Mouse (Mus musculus) forebrain, embryonic 13.5 days (tissue): Measurements from ENCODE around the gene Phkg1. TPM values are rescaled to one million over a fixed set of nuclear protein-coding genes. Genes with fewer than 3 reads are reported as not detected.
"Not testable (repeated sequence)": the region's sequence is repeated elsewhere in the genome, so short reads cannot be mapped to it uniquely, and the experiment has no call there.

Experiments
- ATAC-seq: fragments of 200-750 bp; cut with Nextera tagmentation; 2 replicates; pipeline ENCODE4 v1.8.0; 2017
- H3K27ac ChIP-seq: fragments of 300-500 bp; sonication (generic); 2 replicates; pipeline ENCODE4 v1.5.1; 2015; ENCODE audit warnings: inconsistent platforms, mild to moderate bottlenecking, moderate library complexity
- H3K27me3 ChIP-seq: fragments of 300-500 bp; sonication (generic); 2 replicates; pipeline ENCODE4 v1.6.1; 2015; ENCODE audit warnings: mild to moderate bottlenecking, inconsistent platforms
- H3K36me3 ChIP-seq: fragments of 300-500 bp; sonication (generic); 2 replicates; pipeline ENCODE4 v1.6.1; 2015; ENCODE audit warnings: mild to moderate bottlenecking, inconsistent platforms; ENCODE audit not compliant: poor library complexity, severe bottlenecking
- H3K4me1 ChIP-seq: fragments of 300-500 bp; sonication (generic); 2 replicates; pipeline ENCODE4 v1.6.1; 2015; ENCODE audit warnings: inconsistent platforms
- H3K4me2 ChIP-seq: fragments of 300-500 bp; sonication (generic); 2 replicates; pipeline ENCODE4 v1.6.1; 2015; ENCODE audit warnings: inconsistent platforms, mild to moderate bottlenecking, moderate library complexity
- H3K4me3 ChIP-seq: fragments of 300-500 bp; sonication (generic); 2 replicates; pipeline ENCODE4 v1.5.1; 2015; ENCODE audit warnings: mild to moderate bottlenecking, inconsistent platforms
- H3K9ac ChIP-seq: fragments of 300-500 bp; sonication (generic); 2 replicates; pipeline ENCODE4 v1.6.1; 2015; ENCODE audit warnings: mild to moderate bottlenecking, inconsistent platforms
- H3K9me3 ChIP-seq: fragments of 300-500 bp; sonication (generic); replicated peaks from 2 replicates; pipeline ENCODE4 v1.6.1; 2016; ENCODE audit warnings: inconsistent platforms
- WGBS: fragments of 180-500 bp; shearing (Covaris S2); methylation state at CpG from one replicate; pipeline ENCODE4 v1.1.7; 2015; 5-methylcytosine and 5-hydroxymethylcytosine counted together
- polyA plus RNA-seq: library from polyadenylated mRNA; unstranded; fragments of >200 nt; fragmentation: Nextera tagmentation; extraction: Ambion mirVana; gene quantifications from 2 replicates; pipeline ENCODE4 v1.2.1, GENCODE M21; 2015

Phkg1 gene
- polyA plus RNA-seq, 1 experiment from 2014 or later: 0.27 TPM

DNA sequence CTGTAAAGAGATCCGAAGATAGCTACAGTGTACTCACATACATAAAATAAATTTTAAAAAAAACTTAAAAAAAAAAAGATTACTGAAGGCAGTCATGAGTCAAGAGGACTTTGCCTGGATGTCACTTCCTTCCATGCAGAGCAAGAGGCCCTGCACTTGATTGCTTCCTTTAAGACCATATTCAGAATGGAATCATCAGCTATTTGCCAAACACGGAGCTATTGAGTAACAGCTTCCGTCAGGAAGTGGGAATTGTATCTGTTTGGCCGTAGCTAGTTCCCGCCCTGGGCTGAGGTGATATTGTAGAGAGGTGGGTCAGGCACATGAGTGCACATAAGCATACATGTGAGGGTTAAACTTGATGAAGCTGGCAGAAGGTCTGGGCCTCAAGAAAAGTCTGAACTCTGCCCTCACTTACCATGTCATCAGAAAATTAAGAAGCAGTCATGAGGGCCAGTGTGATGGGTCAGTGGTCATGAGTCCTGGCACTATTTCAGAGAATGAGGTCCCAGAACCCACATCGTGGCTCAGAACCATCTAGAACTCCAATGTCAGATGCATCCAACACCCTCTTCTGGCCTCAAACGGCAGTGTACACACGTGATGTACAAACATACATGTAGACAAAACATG, 26.6 kb upstream of the Phkg1 start:
- no peaks in the 10 kb centered on the region for H3K9me3 ChIP-seq
- no peak overlapping the region for H3K4me2 ChIP-seq
- no peaks in the 10 kb centered on the region for H3K4me1 ChIP-seq
- no peak overlapping the region for H3K27ac ChIP-seq
- no peaks in the 10 kb centered on the region for H3K36me3 ChIP-seq
- no peak overlapping the region for H3K4me3 ChIP-seq
- 92% methylated on average over 8 of the region's 8 CpGs for WGBS
- no peaks in the 10 kb centered on the region for H3K27me3 ChIP-seq
- ATAC-seq: no peak
- H3K9ac ChIP-seq: no peak overlapping the region

DNA sequence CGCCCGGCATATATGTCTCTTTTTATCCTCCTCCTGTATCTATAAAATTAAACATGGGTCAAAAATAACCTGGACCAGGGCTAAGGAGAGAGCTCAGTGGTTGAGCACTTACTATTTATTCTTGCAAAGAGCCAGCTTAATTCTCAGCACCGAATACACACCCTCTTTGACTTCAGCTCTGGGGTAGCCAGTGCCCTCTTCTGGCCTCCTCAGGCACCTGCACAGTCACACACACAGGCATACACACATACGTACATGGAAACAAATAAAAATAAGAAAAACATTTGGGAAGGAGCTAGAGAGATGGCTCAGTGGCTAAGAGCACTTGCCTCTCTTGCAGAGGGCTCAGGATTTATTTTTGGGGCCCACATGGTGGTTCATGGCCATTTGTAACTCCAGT, 23.6 kb upstream of the Phkg1 start:
- Histone ChIP-seq H3K27ac (no peak overlapping the region), H3K9me3 (no peaks in the 10 kb centered on the region), H3K4me3 (no peak overlapping the region), H3K36me3 (no peaks in the 10 kb centered on the region), H3K4me2 (no peak overlapping the region), H3K9ac (no peak overlapping the region), H3K27me3 (no peaks in the 10 kb centered on the region), H3K4me1 (no peaks in the 10 kb centered on the region)
- ATAC-seq: no peak
- 94% methylated on average over 4 of the region's 4 CpGs for WGBS

DNA sequence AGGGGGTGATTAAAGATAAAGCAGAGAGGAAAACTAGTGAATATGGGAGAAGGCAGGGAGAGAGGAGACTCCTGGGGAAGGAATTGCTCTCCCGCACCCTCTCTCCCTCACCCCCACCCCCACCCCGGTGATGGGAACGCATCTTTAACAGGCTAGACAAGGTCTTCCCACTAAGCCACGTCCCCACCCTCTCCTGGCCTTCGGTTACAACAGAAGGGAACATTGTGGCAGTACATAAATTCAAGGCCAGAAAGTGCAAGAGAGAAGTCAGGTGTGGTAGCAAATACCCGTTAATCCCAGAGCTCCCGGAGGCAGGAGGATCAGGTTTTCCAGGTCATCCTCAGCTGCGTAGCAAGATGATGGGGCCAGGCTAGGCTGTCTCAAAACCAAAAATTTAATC, 21.0 kb upstream of the Phkg1 start:
- H3K9ac ChIP-seq: no peak overlapping the region
- no peak for ATAC-seq
- WGBS: 78% methylated on average over 8 of the region's 8 CpGs
- H3K36me3 ChIP-seq: no peaks in the 10 kb centered on the region
- no peak overlapping the region for H3K4me3 ChIP-seq
- no peak overlapping the region for H3K4me2 ChIP-seq
- H3K27ac ChIP-seq: no peak overlapping the region
- no peaks in the 10 kb centered on the region for H3K27me3 ChIP-seq
- H3K9me3 ChIP-seq: no peaks in the 10 kb centered on the region
- H3K4me1 ChIP-seq: no peaks in the 10 kb centered on the region

DNA sequence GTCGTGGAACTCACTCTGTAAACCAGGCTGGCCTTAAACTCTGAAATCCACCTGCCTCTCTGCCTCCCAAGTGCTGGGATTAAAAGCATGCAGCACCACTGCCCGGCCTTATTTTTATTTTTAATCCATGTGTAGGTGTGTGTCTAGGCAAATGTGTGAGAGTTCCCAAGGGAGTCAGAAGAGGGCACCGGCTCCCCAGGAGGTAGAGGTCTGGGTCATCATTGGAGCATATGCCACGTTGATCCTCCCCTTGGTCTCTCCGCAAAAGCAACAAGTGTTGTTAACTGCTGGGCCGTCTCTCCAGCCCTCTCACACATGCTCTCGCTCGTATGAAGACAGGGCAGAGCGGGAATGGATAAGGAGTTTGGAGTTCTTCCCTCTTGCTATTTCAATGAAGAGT, 20.4 kb upstream of the Phkg1 start:
- H3K4me1 ChIP-seq: no peaks in the 10 kb centered on the region
- no peak overlapping the region for H3K9ac ChIP-seq
- 89% methylated on average over 9 of the region's 9 CpGs for WGBS
- H3K27me3 ChIP-seq: no peaks in the 10 kb centered on the region
- no peak overlapping the region for H3K4me3 ChIP-seq
- no peaks in the 10 kb centered on the region for H3K36me3 ChIP-seq
- H3K27ac ChIP-seq: no peak overlapping the region
- H3K4me2 ChIP-seq: no peak overlapping the region
- H3K9me3 ChIP-seq: no peaks in the 10 kb centered on the region
- no peak for ATAC-seq

DNA sequence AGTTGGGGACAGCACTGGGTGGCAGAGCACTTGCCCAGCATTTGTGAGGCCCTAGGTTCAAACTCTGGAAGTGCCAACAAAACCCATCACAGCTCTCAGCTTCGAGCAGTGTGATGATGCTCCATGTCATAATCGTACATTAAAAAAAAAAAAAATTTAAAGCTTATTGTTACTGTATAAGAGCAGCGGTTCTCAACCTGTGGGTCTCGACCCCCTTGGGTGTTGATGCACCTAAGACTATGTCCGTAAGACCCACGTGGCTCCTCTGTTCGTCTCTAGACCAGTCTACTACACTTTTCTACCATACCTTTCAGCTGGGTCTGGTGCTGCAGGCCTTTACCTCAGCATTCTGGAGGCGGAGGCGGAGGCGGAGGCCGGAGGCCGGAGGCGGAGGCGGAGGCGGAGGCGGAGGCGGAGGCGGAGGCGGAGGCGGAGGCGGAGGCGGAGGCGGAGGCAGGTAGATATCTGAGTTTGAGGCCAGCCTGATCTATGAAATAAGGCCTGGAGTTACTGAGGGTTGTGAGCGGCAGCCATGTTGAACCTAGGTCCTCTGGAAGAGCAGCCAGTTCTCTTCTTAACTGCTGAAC, 19.8 kb upstream of the Phkg1 start:
- H3K4me1 ChIP-seq: no peaks in the 10 kb centered on the region
- H3K27ac ChIP-seq: no peak overlapping the region
- H3K4me2 ChIP-seq: no peak overlapping the region
- H3K4me3 ChIP-seq: no peak overlapping the region
- no peaks in the 10 kb centered on the region for H3K36me3 ChIP-seq
- H3K27me3 ChIP-seq: no peaks in the 10 kb centered on the region
- no peak for ATAC-seq
- H3K9ac ChIP-seq: no peak overlapping the region
- no peaks in the 10 kb centered on the region for H3K9me3 ChIP-seq
- WGBS: 90% methylated on average over 24 of the region's 24 CpGs

DNA sequence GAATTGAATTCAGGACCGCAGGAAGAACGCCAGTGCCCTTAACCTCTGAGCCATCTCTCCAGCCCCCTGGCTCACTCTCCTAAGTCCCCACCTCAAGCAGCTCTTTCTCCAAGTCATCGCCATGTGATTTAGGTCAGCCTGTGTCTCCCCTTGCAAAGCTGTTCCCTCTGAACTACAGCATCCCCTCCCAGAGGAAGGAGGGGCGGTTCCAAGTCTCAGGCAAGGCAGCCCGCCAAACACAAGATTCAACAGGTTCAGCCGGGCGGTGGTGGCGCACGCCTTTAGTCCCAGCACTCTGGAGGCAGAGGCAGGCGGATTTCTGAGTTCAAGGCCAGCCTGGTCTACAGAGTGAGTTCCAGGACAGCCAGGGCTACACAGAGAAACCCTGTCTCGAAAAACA, 17.1 kb upstream of the Phkg1 start:
- not testable (repeated sequence) for H3K4me2 ChIP-seq
- 89% methylated on average over 11 of the region's 11 CpGs for WGBS

DNA sequence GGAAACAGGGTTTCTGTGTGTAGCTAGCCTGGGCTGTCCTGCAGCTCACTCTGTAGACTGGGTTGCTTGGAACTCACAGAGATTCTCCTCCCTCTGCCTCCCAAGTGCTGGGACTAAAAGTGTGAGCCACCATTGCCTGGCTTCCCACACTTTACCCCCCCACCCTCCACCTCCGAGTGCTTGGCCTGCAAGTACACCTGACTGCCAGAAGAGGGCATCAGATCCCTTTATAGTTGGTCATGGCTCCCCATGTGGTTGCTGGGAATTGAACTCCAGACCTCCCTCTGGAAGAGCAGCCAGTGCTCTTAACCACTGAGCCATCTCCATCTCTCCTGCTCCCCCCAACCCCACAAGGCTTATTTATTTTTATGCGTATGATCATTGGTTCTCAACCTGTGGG, 15.7 kb upstream of the Phkg1 start:
- no peak for ATAC-seq
- WGBS: 40% methylated on average over 2 of the region's 2 CpGs
- H3K27ac ChIP-seq: no peak overlapping the region
- no peak overlapping the region for H3K9ac ChIP-seq
- no peaks in the 10 kb centered on the region for H3K27me3 ChIP-seq
- no peak overlapping the region for H3K4me2 ChIP-seq
- no peak overlapping the region for H3K4me3 ChIP-seq
- no peaks in the 10 kb centered on the region for H3K36me3 ChIP-seq
- no peaks in the 10 kb centered on the region for H3K9me3 ChIP-seq
- peaks cover 4% of the 10 kb centered on the region for H3K4me1 ChIP-seq

More for the DNA sequence above, 17.1 kb upstream of the Phkg1 start:
- ATAC-seq, H3K27me3 ChIP-seq, H3K4me3 ChIP-seq, H3K4me1 ChIP-seq, H3K36me3 ChIP-seq, H3K9me3 ChIP-seq, H3K27ac ChIP-seq, H3K9ac ChIP-seq: not testable (repeated sequence)

DNA sequence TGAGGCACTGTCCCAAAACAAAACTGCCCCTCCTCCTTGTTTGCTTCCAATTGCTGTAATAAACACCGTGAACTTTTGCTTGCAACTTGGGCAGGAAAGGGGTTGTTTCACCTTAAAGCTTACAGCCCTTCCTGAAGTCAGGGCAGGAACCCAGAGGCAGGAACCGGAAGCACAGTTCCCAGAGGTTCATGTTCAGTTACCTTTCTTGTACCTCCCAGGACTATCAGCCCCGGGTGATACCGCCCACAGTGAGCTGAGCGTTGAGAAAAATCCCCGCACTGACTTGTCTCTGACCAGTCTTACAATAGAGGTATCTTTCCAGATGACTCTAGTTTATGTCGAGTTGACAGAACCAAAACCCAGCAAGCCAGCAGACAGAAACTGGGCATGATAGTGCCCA, 11.2 kb upstream of the Phkg1 start:
- no peak overlapping the region for H3K9ac ChIP-seq
- peak overlapping the region; percentile 81; the same call in 1 of the 2 replicates for H3K4me2 ChIP-seq
- no peaks in the 10 kb centered on the region for H3K9me3 ChIP-seq
- no peak overlapping the region for H3K27ac ChIP-seq
- H3K36me3 ChIP-seq: no peaks in the 10 kb centered on the region
- H3K4me1 ChIP-seq: peaks cover 8% of the 10 kb centered on the region
- no peaks in the 10 kb centered on the region for H3K27me3 ChIP-seq
- no peak overlapping the region for H3K4me3 ChIP-seq
- whole genome bisulfite sequencing: 86% methylated on average over 7 of the region's 7 CpGs
- no peak for ATAC-seq

DNA sequence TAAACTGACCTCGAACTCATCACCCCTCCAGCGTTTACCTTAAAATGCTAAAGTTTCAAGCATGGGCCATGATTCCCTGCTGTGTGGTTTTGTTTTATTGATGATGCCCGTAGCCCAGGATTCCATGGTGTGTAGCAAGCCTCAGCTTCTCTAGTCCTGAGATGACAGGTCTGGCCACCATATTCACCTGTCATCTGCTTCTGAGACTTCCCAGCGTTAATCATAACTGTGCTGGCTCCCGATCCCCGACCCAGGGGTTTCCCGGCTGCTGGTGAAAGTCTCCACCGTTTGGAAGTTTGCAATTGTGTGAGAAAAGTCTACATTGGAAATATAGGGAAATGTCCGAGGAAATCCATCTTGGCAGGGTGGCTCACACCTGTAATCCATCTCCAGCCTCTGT, 10.8 kb upstream of the Phkg1 start:
- WGBS: 76% methylated on average over 9 of the region's 9 CpGs
- ATAC-seq: no peak
- peak overlapping the region; percentile 91; the same call in 1 of the 2 replicates for H3K27ac ChIP-seq

DNA sequence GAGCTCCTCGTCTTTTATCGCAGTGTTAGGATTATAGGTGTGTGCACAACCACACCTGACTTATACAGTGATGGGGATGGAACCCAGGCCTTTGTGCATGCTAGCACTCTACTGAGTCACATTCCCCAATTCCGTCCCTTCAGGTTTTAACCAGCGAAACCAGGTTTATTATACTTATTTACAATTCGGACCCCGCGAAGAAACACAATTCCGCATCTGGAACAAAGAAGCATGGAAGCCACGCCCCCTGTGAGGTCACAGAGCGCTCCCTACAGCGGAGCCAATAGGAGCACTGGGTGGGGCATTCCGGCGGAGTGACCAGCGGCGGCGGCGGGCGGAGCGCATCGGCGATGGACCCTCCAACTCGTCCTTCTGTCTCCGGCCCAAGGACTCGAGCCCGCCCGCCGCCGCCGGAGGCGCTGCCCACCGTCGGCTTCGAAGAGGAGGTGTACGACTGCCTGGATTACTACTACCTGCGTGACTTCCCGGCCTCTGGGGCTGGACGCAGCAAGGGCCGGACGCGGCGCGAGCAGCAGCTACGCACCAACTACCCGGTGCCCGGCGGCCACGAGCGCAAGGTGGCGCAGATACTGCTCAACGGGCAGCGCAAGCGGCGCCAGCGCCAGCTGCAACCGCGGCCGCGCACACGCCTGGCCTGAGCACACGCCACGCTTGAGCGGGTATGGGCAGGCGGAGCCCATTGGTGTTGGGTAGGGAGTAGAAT, 10.1 kb upstream of the Phkg1 start, which contains the start of gene Nupr1l:
Gene Nupr1l (plus strand): TSS at position 299 of the 724 bp plus-strand sequence.
- Histone ChIP-seq H3K4me1 (peaks cover 8% of the 10 kb centered on the region), H3K27ac (peak within 1 kb of the TSS; percentile 91), H3K4me2 (peak within 1 kb of the TSS; percentile 81), H3K9ac (peak within 1 kb of the TSS; percentile 88), H3K4me3 (peak within 1 kb of the TSS; percentile 72), H3K27me3 (no peaks in the 10 kb centered on the region), H3K36me3 (no peaks in the 10 kb centered on the region), H3K9me3 (no peaks in the 10 kb centered on the region)
- under 1% methylated on average over 63 of the region's 63 CpGs for WGBS
- ATAC-seq: peak; percentile 98

More for the DNA sequence above, 10.8 kb upstream of the Phkg1 start:
- peak overlapping the region; percentile 81 for H3K4me2 ChIP-seq
- H3K36me3 ChIP-seq: no peaks in the 10 kb centered on the region
- H3K9me3 ChIP-seq: no peaks in the 10 kb centered on the region
- peak overlapping the region; percentile 88 for H3K9ac ChIP-seq
- peaks cover 8% of the 10 kb centered on the region for H3K4me1 ChIP-seq
- no peaks in the 10 kb centered on the region for H3K27me3 ChIP-seq
- H3K4me3 ChIP-seq: peak overlapping the region; percentile 72

DNA sequence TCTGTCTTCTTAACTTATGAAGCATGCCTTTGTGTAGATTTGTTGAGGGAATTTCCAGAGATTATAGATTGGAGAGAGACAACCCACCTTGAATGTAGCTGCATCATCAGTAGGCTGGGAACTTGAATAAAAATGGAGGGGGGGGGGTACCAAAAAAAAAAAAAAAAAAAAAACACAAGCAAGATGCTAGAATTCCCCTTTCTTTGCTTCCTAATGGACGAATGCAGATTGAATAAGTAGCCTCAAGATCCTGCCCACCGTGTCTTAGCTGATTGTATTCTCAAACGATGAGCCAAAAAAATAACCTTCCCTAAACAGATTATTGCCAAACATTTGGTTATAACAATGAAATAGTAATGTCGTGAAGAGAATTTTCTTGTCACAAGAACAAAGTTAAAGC, 9.4 kb upstream of the Phkg1 start:
- no peaks in the 10 kb centered on the region for H3K9me3 ChIP-seq
- H3K27me3 ChIP-seq: no peaks in the 10 kb centered on the region
- H3K27ac ChIP-seq: peak overlapping the region; percentile 91
- no peak for ATAC-seq
- H3K4me1 ChIP-seq: peaks cover 8% of the 10 kb centered on the region
- peaks cover 5% of the 10 kb centered on the region for H3K36me3 ChIP-seq
- H3K4me3 ChIP-seq: peak overlapping the region; percentile 72
- peak overlapping the region; percentile 88 for H3K9ac ChIP-seq
- H3K4me2 ChIP-seq: peak overlapping the region; percentile 81
- WGBS: 21% methylated on average over 4 of the region's 4 CpGs
